Mouse (Mus musculus) liver, postnatal 0 days (tissue): ENCODE measurements around the gene Ffar2.

Experiments
- CTCF ChIP-seq: sonication (generic); IDR thresholded peaks from 2 replicates; pipeline ENCODE4 v1.5.1; 2016; ENCODE audit warnings: antibody characterized with exemption, low read depth
- EP300 ChIP-seq: IDR thresholded peaks from 2 replicates; pipeline ENCODE4 v1.6.1; 2016; ENCODE audit warnings: antibody characterized with exemption, low read depth, mild to moderate bottlenecking

- TF ChIP-seq CTCF (no peak), EP300 (no peak)
Observed at GRCm38 (mm10) chr7:30826660-30827059, 3.1 kb upstream of the Ffar2 start.
